Mouse (Mus musculus): ENCODE data around the gene 4833427G06Rik. TPM values are rescaled to one million over a fixed set of nuclear protein-coding genes. Genes with fewer than 3 reads are reported as not detected.

4833427G06Rik gene
- polyA plus RNA-seq, 1 experiment from 2014 or later, result not detected

DNA sequence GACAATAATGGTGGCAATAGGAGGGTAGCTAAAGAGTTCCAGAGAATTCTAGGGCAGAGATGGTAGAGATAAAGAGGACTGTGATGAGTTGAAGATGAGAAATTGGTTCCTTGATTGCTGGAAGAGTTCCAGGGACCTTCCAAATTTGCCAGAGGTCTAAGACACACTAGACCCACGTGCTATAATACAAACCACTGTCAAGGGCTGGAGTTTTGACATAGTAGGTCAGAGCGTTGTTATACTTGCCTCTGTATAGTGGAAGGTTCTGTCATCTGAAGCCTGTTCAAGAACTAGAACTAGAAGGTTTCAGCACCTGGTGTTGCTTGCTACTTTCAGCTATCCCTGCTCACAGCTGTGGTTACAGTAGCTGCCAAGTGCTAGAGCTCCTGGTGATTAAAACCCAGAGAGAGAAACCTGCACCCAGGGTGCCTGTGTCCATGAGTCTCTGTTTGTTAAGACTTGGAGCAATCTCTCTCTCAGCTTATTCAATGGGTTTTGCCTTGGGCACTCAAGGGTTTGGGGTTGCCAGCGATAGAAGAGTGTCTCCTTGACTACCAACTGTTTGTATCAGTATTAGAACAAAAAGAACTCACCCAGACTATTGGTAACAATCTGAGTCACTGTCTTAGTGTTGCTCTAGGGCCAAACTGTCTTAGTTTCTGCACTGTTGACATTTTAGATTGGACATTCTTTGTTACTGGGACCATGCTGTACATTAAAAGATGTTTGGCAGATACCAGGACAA lies 68.9 kb downstream of the 4833427G06Rik start:
- H3K4me2 ChIP-seq (ENCODE audit: low read length), result no peak overlapping the region
- peaks cover 0 to 5% of the 10 kb centered on the region in 2 experiments; a peak in 1 of 4 replicates for H3K4me1 ChIP-seq (ENCODE audit: control insufficient read depth in 2 of 2, insufficient read depth in 2 of 2, low read length in 2 of 2)
- H3K27ac ChIP-seq (replicated peaks in 1 of 2; ENCODE audit: control insufficient read depth in 1 of 2, insufficient read depth in 1 of 2, low read depth in 2 of 2, low read length in 2 of 2), result no peak overlapping the region
- WGBS, result 70% methylated on average over 3 of the region's 3 CpGs
- H3K9me3 ChIP-seq (ENCODE audit: control insufficient read depth, low read length), result no peaks in the 10 kb centered on the region
- ATAC-seq (ENCODE audit: insufficient number of reproducible peaks, insufficient read depth, low FRiP score, low read depth), result no peak
- no peak overlapping the region for H3K4me3 ChIP-seq (ENCODE audit: control insufficient read depth in 1 of 2, insufficient read depth in 1 of 2, low read depth in 1 of 2, low read length in 2 of 2)
- no peaks in the 10 kb centered on the region for H3K27me3 ChIP-seq (ENCODE audit: control insufficient read depth, insufficient read depth, low read length)
- H3K9ac ChIP-seq (ENCODE audit: low read length), result no peak overlapping the region
- no peaks in the 10 kb centered on the region for H3K36me3 ChIP-seq (ENCODE audit: control insufficient read depth, insufficient read depth, low read length)

DNA sequence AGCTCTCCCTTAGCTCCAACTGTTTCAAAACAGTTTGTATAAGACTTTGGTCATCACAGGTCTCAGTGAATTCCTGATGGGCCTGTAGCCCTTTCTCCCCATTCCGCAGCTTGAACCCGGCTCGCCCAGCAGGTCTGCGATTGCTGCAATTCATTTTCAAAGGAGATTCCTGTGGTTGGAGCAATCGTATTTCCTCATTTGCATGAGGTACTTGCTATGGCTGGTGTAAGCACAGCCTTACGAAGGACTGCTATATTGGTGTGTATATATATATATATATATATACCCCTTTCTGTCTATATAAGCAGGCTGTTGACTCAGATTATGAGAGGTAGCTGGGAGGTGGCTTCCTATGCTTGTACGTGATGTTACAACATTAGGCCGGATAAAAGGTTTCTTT lies 69.6 kb downstream of the 4833427G06Rik start:
- no peak for ATAC-seq (ENCODE audit: insufficient number of reproducible peaks, insufficient read depth, low FRiP score, low read depth)
- no peak overlapping the region for H3K4me2 ChIP-seq (ENCODE audit: low read length)
- no peak overlapping the region for H3K9ac ChIP-seq (ENCODE audit: low read length)
- WGBS, result 78% methylated on average over 8 of the region's 8 CpGs
- H3K4me3 ChIP-seq (ENCODE audit: control insufficient read depth in 1 of 2, insufficient read depth in 1 of 2, low read depth in 1 of 2, low read length in 2 of 2), result no peak overlapping the region
- peaks cover 0 to 5% of the 10 kb centered on the region in 2 experiments; a peak in 1 of 4 replicates for H3K4me1 ChIP-seq (ENCODE audit: control insufficient read depth in 2 of 2, insufficient read depth in 2 of 2, low read length in 2 of 2)
- H3K27me3 ChIP-seq (ENCODE audit: control insufficient read depth, insufficient read depth, low read length), result no peaks in the 10 kb centered on the region
- no peak overlapping the region for H3K27ac ChIP-seq (replicated peaks in 1 of 2; ENCODE audit: control insufficient read depth in 1 of 2, insufficient read depth in 1 of 2, low read depth in 2 of 2, low read length in 2 of 2)
- no peaks in the 10 kb centered on the region for H3K9me3 ChIP-seq (ENCODE audit: control insufficient read depth, low read length)
- no peaks in the 10 kb centered on the region for H3K36me3 ChIP-seq (ENCODE audit: control insufficient read depth, insufficient read depth, low read length)

DNA sequence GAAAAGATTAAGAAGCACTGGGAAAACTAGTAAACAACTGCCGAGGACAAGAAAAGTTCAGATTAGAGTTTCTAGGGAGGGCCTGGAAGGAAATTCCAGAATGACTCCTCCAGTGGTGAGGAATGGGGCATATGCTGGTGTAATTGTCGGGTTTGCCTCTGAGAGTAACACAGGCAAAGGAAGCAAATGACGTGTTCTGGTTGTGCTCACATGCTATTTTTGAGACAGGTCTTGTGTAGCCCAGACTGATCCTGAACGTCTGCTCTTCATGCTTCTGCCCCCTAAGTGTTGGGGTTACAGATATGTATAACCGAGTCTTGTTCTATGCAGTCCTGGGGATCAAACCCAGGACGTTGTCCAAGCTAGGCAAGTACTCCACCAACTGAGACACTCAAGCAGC lies 70.3 kb downstream of the 4833427G06Rik start:
- no peak overlapping the region for H3K4me3 ChIP-seq (ENCODE audit: control insufficient read depth in 1 of 2, insufficient read depth in 1 of 2, low read depth in 1 of 2, low read length in 2 of 2)
- H3K36me3 ChIP-seq (ENCODE audit: control insufficient read depth, insufficient read depth, low read length), result no peaks in the 10 kb centered on the region
- no peaks in the 10 kb centered on the region for H3K27me3 ChIP-seq (ENCODE audit: control insufficient read depth, insufficient read depth, low read length)
- ATAC-seq (ENCODE audit: insufficient number of reproducible peaks, insufficient read depth, low FRiP score, low read depth), result no peak
- no peak overlapping the region for H3K4me2 ChIP-seq (ENCODE audit: low read length)
- H3K9ac ChIP-seq (ENCODE audit: low read length), result no peak overlapping the region
- H3K4me1 ChIP-seq (ENCODE audit: control insufficient read depth in 2 of 2, insufficient read depth in 2 of 2, low read length in 2 of 2), result peaks cover 0 to 5% of the 10 kb centered on the region in 2 experiments; a peak in 1 of 4 replicates
- 35% methylated on average over 6 of the region's 6 CpGs for WGBS
- no peaks in the 10 kb centered on the region for H3K9me3 ChIP-seq (ENCODE audit: control insufficient read depth, low read length)
- peak overlapping the region in 1 of 2 experiments; percentile 4; a peak in 1 of 4 replicates for H3K27ac ChIP-seq (replicated peaks in 1 of 2; ENCODE audit: control insufficient read depth in 1 of 2, insufficient read depth in 1 of 2, low read depth in 2 of 2, low read length in 2 of 2)

MicroRNAs within 50 kb of the gene (microRNA counts, 519-probe panel; counts per million panel counts)
- microRNA mmu-miR-34b-3p (322 counts per million, percentile 70 among the panel's probes with 10 or more counts), microRNA mmu-miR-34b-5p (322 counts per million, percentile 70 among the panel's probes with 10 or more counts), microRNA mmu-miR-34c (322 counts per million, percentile 70 among the panel's probes with 10 or more counts)

Small RNA genes within 50 kb of the gene (microRNA-seq; reads per million reads assigned to microRNA genes)
- gene Mir34b, result 23.8 reads per million, percentile 33 among the genes with 10 or more reads in this experiment
- gene Mir34c, result 519 reads per million, percentile 74 among the genes with 10 or more reads in this experiment

Other genes starting within 250 kb of the 4833427G06Rik start
- gene Sik2, start 93.0 kb downstream of the 4833427G06Rik start, polyA plus RNA-seq (2014; fragmentation: Nextera tagmentation; extraction: Ambion mirVana), result 13.4 and 15.6 TPM in 2 replicates
- gene Btg4, start 41.2 kb downstream of the 4833427G06Rik start, polyA plus RNA-seq (2014; fragmentation: Nextera tagmentation; extraction: Ambion mirVana), result not detected in 2 replicates
- 11.5 and 11.6 TPM in 2 replicates for gene Layn, start 25.0 kb downstream of the 4833427G06Rik start, polyA plus RNA-seq (2014; fragmentation: Nextera tagmentation; extraction: Ambion mirVana)
- not detected in 2 replicates for gene Gm32742, start 63.4 kb upstream of the 4833427G06Rik start, polyA plus RNA-seq (2014; fragmentation: Nextera tagmentation; extraction: Ambion mirVana)
- gene Pou2af1, start 111.6 kb upstream of the 4833427G06Rik start, polyA plus RNA-seq (2014; fragmentation: Nextera tagmentation; extraction: Ambion mirVana), result not detected in 2 replicates
- gene Colca2, start 176.5 kb upstream of the 4833427G06Rik start, polyA plus RNA-seq (2014; fragmentation: Nextera tagmentation; extraction: Ambion mirVana), result 3.3 and 3.6 TPM in 2 replicates
- gene 1810046K07Rik, start 226.8 kb upstream of the 4833427G06Rik start, polyA plus RNA-seq (2014; fragmentation: Nextera tagmentation; extraction: Ambion mirVana), result not detected in 2 replicates